Mouse (Mus musculus) brown adipose tissue, adult 24 weeks (tissue): ENCODE measurements around the gene Prtn3. TPM values are rescaled to one million over a fixed set of nuclear protein-coding genes. Genes with fewer than 3 reads are reported as not detected.
A peak's percentile ranks its signal among the peaks of the same experiment; 100 is the strongest.
"Not testable (repeated sequence)": the region's sequence is repeated elsewhere in the genome, so short reads cannot be mapped to it uniquely, and the experiment has no call there.

Experiments
- H3K27ac ChIP-seq: fragments of 200-500 bp; replicated peaks from 2 replicates; pipeline ENCODE4 v1.5.1; 2012; ENCODE audit warnings: low read depth, mild to moderate bottlenecking, low read length
- H3K4me1 ChIP-seq: fragments of 200-500 bp; 2 replicates; pipeline ENCODE4 v1.6.1; 2012; ENCODE audit warnings: low read length, mixed read lengths; ENCODE audit not compliant: control insufficient read depth, insufficient read depth, insufficient read length
- H3K4me3 ChIP-seq: fragments of 200-500 bp; 2 replicates; pipeline ENCODE4 v1.5.1; 2012; ENCODE audit warnings: low read depth, mild to moderate bottlenecking, low read length, moderate library complexity; ENCODE audit not compliant: insufficient read depth
- polyA plus RNA-seq: library from polyadenylated mRNA; stranded (reverse); fragments of >200 nt; gene quantifications from 2 replicates; pipeline ENCODE4 v1.2.4, GENCODE M21; 2012; ENCODE audit not compliant: missing spikeins, insufficient read depth, insufficient read length

The Prtn3 gene
- polyA plus RNA-seq, 1 experiment, result 1.7 TPM

- Histone ChIP-seq H3K4me1 (peaks cover 6% of the 10 kb centered on the region), H3K27ac (no peak overlapping the region), H3K4me3 (no peak overlapping the region)
These were observed 7.7 kb downstream of the Prtn3 start for GRCm38 (mm10) chr10:79881981-79882380.

DNA sequence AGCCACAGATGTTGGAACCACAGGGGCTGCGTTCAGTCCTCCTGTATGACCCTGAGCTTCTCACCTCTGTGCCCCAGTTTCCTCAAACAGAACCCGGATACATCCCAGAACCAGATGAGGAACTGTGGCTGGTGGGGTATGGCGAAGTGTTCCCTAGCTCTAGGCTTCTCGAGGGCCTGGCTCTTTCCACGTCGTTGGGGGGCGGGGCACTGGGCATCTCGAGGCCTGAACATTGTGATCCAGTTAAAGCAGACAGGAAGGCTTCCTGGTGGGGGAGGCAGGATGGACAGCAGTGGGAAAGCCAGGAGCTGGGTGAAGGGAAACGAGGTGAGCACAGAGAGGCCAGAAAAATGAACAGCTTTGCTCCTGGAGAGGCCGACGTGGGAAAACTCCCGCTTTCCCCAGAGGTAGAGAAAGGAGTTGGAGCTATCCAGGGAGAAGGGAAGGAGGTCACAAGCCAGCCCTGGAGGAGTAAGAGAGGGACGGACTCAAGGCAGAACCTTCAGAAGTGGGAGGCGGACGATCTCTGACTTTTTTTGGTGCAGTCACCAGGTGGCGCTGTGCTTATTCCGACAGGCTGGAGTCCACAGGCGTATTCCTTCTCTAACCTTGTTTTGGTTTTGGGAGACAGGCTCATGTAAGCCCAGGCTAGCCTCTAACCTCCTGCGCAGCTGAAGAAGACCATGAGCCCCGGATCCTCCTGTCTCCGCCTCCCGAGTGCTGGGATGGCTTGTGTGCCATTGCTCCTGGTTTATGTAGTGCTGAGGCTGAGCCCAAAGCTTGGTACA is 9.2 kb downstream of the Prtn3 start:
- peaks cover 3% of the 10 kb centered on the region for H3K4me1 ChIP-seq
- no peak overlapping the region for H3K27ac ChIP-seq
- H3K4me3 ChIP-seq, result no peak overlapping the region

- Histone ChIP-seq H3K4me1 (peaks cover 3% of the 10 kb centered on the region), H3K4me3 (no peak overlapping the region), H3K27ac (0 out of 2 replicates have a peak overlapping the region, but pooled peaks have one; percentile 7)
These were observed 10.2 kb downstream of the Prtn3 start for GRCm38 (mm10) chr10:79884446-79884845.

GRCm38 (mm10) chr10:79884938-79885337 is 10.7 kb downstream of the Prtn3 start:
- H3K4me3 ChIP-seq, H3K27ac ChIP-seq, H3K4me1 ChIP-seq: not testable (repeated sequence)

- no peak within 1 kb of the TSS for H3K27ac ChIP-seq
- peaks cover 7% of the 10 kb centered on the region for H3K4me1 ChIP-seq
- H3K4me3 ChIP-seq, result no peak within 1 kb of the TSS
These were observed 11.8 kb downstream of the Prtn3 start, which contains the start of gene Elane for GRCm38 (mm10) chr10:79886054-79886453. Gene Elane, plus strand, starts transcription at chr10:79886247.

DNA sequence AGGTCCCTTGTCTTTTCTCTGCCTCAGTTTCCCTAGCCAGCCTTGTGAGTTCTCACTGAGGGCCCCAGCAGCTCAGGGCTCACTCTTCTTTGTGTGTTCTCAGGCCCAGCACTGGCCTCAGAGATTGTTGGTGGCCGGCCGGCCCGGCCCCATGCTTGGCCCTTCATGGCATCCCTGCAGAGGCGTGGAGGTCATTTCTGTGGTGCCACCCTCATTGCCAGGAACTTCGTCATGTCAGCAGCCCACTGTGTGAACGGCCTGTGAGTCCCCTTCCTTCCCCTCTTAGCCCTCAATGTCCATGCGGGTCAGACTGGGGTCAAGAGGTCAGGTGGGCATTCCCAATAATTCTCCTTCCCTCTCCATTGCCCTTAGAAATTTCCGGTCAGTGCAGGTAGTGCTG is 12.3 kb downstream of the Prtn3 start:
- H3K4me1 ChIP-seq, result peaks cover 7% of the 10 kb centered on the region
- no peak overlapping the region for H3K4me3 ChIP-seq
- no peak overlapping the region for H3K27ac ChIP-seq

GRCm38 (mm10) chr10:79889386-79889785 is 15.1 kb downstream of the Prtn3 start:
- H3K27ac ChIP-seq, result no peak overlapping the region
- peaks cover 5% of the 10 kb centered on the region for H3K4me1 ChIP-seq
- H3K4me3 ChIP-seq, result no peak overlapping the region

- 0 out of 2 replicates have a peak within 1 kb of the TSS, but pooled peaks have one; percentile 19 for H3K27ac ChIP-seq
- H3K4me1 ChIP-seq, result peaks cover 5% of the 10 kb centered on the region
- peak within 1 kb of the TSS; percentile 39 for H3K4me3 ChIP-seq
These were observed 16.4 kb downstream of the Prtn3 start, which contains the start of gene Cfd for GRCm38 (mm10) chr10:79890670-79891069. Gene Cfd, plus strand, starts transcription at chr10:79890853.

DNA sequence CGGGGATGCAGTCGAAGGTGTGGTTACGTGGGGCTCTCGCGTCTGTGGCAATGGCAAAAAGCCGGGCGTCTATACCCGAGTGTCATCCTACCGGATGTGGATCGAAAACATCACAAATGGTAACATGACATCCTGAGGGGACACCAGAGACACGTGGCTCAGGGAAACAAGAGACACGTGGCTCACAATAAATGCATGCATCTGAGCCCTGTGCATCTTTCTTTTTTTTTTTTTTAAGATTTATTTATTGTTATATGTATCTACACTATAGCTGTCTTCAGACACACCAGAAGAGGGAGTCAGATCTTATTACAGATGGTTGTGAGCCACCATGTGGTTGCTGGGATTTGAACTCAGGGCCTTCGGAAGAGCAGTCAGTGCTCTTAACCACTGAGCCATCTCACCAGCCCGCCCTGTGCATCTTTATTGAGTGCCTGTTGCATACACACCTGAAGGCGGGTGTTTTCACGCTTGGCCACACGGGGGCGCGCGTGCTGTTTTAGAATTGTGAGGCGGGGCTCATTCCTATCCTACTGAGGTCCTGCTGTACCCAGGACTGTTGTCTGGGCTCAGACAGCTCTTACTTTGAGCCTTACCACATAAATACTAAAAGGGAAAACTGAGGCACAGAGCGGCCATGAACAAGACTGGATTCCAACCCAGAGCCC is 18.3 kb downstream of the Prtn3 start:
- not testable (repeated sequence) for H3K4me1 ChIP-seq, H3K27ac ChIP-seq, H3K4me3 ChIP-seq

- Histone ChIP-seq H3K27ac (no peak overlapping the region), H3K4me3 (no peak overlapping the region), H3K4me1 (no peaks in the 10 kb centered on the region; the same call in 1 of the 2 replicates)
These were observed 22.0 kb downstream of the Prtn3 start for GRCm38 (mm10) chr10:79896306-79896705.

- Histone ChIP-seq H3K27ac (no peak overlapping the region), H3K4me1 (no peaks in the 10 kb centered on the region; the same call in 1 of the 2 replicates), H3K4me3 (no peak overlapping the region)
These were observed 22.5 kb downstream of the Prtn3 start for GRCm38 (mm10) chr10:79896814-79897213.

- Histone ChIP-seq H3K27ac (no peak overlapping the region), H3K4me3 (no peak overlapping the region), H3K4me1 (no peaks in the 10 kb centered on the region; the same call in 1 of the 2 replicates)
These were observed 23.3 kb downstream of the Prtn3 start for GRCm38 (mm10) chr10:79897316-79898245.

GRCm38 (mm10) chr10:79900951-79901410 is 26.7 kb downstream of the Prtn3 start:
- Histone ChIP-seq H3K4me1 (no peaks in the 10 kb centered on the region), H3K4me3 (no peak overlapping the region), H3K27ac (no peak overlapping the region)

GRCm38 (mm10) chr10:79906712-79907111 is 32.4 kb downstream of the Prtn3 start:
- H3K27ac ChIP-seq, result no peak overlapping the region
- H3K4me1 ChIP-seq, result no peaks in the 10 kb centered on the region
- H3K4me3 ChIP-seq, result no peak overlapping the region

GRCm38 (mm10) chr10:79907415-79907814 is 33.1 kb downstream of the Prtn3 start:
- Histone ChIP-seq H3K4me1 (no peaks in the 10 kb centered on the region), H3K4me3 (no peak overlapping the region), H3K27ac (no peak overlapping the region)
